Mouse (Mus musculus) spleen, postnatal 4 days (tissue): ENCODE results near the gene Stom.

ENCODE experiments used
- DNase-seq, 2 experiments: peaks; one replicate each; pipeline ENCODE4 v3.0.0; 2022; ENCODE audit warnings: low spot score in 2 of 2

Stom gene

DNA sequence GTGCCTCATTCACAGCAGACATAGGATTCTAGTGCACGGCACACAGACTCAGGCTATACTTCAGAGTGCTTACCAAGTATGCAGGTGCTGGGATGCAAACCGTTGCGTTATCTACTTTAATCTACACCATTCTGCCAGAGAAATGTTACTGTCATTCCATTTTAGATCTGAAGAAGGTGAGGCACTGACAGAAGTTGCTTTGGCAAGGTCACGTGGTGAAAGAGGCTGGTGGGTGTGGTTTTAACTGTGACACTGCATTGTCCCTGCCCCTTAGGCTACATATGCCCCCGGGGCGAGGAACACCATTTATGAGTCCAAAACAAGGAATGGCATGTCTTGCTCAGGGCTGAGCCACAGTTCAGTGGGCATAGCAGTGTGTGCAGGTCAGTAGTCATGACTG is 63.9 kb downstream of the Stom start:
- no peak for DNase-seq

DNA sequence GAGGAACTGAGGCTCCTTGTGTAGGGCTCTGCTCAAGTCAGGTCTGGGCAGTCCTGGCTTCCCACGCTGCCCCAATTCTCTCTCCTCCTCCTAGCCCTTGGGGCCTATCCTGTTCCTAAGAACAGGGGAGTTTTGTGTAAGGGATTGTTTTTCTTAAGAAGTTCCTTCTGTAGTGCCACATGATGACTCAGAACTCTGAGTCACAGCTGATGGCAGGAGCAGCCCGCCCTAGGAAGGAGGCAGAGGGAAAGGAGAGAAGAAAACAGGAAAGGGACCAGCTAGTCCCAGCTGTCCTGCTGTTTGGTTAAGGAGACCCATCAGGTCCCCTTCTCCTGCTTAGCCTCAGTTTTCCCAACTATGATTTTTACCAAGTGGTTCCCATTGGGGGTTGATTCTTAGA is 65.0 kb downstream of the Stom start:
- DNase-seq: no peak

DNA sequence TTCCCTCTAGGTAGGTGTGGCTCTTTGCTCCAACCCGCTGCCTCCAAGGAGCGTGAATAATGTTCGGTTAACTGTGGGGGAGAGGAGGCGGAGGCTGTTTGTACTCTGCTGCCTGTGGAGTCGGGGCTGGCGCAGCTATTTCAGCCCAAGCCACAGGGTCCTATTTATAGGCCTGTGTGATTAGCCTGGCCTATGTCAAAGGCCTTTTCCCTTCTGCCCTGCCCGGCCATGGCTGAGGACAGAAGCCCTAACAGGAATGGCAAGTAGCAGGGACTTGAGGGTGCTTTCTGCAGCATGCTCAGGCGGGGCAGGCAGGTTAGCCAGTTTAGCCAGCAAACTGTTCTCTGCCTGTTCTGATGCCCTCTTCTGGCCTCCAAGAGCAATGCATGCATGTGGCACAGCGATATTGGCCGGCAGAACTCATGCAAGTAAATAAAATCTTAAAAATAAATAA is 66.2 kb downstream of the Stom start:
- peak in 1 of 2 experiments; percentile 47 for DNase-seq

DNA sequence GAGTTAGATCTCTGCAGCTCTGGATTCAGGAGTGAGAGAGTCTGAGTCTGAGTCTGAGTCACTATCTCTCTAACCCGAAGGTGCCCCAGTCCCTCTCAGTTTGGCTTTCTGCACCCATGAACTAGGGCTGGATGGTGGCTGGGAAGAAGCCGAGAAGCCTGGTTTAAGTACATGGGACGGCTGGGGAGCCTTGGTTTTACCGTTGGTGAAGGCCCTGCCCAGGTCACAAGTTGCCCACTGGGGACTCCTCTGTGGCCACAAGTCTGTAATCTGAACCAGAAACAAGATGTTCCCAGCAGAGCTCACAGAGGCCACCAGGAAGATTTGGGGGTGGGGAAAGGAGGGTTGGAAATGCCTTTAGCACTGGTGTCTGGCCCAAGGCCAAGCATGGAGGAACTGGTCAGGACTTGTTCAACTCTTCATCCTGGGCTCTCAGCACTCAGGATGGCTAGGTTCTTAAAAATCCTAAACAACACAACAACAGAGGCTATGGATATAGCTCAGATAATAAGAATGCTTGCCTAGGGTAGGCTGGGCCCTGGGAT is 67.0 kb downstream of the Stom start:
- no peak for DNase-seq

DNA sequence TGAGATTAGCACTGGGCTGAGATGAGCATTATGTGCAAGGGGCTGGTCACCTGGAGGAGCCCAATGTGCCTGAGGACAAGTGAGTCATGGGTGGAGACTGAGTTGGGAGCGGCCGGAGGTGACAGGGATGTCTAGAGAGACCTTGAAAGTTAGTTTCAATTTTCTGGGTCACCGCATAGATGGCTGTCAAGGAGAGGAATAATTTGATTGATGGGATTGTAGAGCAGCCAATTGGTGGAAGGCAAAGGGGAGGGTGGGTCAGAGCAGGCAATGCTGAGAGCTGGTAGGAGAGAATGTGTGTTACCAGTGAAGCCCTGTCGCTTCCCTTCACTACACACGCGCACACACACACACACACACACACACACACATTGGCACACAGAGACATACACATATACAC is 67.6 kb downstream of the Stom start:
- no peak for DNase-seq

DNA sequence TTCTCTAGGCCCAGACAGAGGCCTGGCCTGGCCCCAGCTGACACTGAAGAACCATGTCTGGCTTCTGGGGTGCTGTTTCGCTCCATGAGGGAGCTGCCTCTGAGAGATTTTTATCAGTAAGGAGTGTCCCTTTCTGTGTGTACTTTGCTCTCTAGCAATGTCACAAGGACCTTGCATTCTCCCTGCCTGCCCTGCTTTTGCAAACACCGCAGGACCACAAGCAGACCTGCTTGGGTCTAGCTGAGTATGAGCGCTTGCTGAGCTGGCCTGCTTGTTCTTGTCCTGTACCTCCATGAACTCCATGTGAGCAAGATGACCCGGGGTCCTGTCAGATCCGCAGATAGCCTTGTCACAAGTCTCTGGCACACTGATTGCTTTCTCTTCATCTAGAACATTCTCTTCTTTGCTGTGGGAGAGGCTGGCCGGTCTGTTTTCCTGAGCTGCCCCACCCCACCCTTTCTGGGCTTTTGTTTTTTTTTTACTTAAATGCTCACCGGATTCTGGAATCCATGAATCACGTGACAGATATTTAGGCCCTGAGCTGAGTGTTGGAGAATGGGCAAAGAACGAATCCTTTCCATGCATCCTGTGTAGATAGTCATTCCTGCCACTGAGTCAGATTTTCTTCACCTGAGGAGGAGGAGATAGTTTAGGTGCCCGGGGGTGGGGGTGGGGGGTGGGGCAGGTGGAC is 68.8 kb downstream of the Stom start:
- no peak for DNase-seq

DNA sequence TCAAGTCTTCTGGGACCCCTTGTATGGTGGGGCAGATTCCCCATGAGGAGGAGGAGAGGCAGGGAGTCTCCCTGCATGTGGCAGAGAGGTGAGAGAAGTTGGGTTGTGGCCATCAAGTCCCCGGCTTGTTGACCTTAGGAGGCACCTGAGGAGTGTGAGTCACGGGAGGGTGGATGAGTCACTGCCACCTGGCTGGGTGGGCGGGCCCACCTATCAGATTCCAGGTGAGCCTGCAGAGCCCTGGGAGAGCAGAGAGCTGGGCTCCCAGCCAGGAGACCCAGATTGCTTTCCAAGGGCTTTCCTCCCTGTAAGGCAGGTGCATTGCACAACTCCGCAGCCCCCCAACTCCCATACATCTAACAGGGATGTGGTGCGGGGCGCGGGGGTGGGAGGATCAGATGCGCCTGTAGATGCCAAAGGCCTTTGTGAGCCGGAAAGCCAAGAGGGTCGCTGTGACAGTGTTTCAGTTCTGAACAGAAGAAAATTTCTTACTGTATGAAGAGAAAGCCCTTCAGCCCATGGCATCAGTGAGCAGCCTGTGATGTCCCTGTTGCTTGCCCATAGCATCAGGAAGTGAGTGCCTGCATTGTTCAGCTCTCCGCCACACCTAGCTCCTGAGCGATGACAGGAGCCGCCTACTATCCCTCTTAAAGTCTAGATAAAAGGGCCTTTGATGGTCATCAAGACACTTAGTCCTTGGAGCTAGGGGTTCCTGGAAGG is 69.5 kb downstream of the Stom start:
- DNase-seq: no peak

DNA sequence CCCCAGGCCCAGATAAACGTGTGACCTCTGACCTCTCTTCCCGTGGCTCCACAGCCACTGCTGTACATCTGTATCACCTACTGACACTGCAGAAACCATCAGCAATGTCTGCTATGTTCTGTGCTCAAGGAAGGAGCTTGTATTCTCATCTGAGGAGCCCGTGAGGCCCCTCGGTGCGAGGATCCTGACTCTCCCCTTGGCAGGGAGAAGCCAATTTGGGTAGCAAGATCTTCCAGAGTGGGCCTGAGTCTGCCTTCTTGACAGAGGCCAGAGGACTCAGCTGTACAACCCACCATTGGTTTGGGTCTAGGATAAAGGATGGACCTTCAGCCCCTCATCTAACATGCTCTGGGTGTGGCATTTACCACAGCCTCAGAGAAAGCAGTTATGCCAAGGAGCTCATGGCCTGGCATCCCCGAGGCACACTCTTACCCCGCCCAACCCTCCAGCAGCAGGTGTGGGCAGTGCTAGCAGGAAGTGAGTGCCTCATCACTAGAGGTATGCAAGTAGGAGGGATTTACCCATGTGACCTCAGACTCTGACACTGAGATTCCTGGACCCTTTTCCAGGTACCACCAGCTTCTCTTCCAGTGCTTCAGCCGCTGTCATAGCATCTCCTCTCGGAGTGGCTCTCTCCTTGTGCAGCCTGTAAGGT is 70.4 kb downstream of the Stom start:
- no peak for DNase-seq

DNA sequence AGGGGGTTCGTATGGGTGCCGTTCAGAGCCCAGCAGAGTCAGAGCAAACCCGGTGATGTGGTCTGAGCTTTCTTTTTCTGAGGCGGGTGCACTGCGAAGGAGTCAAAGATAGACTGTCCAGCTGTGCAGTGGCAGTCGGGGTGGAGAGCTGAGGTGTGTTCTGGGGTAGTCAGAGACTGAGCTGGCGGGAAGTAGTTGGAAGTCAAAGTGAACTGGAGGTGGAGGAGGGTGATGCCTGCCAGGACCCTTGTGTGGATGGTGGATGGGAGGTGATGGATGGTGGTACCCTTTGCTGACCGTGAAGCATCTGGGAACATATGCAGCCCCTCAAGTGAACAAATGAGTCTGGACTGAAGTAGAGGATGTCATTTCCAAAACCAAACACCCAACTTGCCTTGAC is 71.0 kb downstream of the Stom start:
- no peak for DNase-seq

DNA sequence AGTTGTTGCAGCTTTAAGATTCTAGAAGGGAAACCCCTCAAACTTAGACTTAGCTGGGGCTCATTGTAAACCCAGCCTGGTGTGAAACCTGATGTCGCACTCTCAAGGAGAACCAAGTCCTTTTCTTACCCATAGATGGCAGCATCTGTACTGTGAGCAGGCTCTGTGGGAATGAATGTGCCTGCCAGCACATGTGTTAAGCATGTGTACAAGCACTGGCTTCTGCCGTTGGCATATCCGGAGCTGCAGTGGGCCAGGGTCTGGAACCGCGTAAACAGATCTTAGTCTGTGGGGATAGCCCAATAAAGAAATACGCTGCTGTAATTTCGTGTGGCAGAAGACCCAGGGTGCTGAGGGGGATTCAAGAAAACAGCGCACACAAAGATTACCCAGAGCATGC is 71.5 kb downstream of the Stom start:
- peak in 1 of 2 experiments; percentile 23 for DNase-seq

DNA sequence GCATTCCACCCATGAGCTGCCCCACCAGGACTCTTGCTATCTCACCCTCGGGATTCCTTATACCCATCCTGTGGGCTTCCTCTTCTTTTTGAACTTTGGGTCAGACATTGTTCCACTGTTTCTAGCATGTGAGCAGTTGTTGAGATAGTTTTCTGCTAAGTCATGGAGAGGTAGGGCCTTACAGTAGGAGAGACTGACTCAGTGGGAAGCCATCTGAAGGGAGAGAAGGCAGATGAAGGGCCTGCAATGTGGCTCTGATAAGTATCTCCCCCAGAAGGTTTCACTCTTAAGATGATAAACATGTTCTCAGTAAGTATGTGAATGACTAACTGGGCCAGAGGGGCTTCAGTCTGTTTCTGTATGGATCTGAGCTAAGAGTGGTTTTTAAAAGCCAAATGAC is 72.7 kb downstream of the Stom start:
- no peak for DNase-seq
